Mouse (Mus musculus) hindbrain, embryonic 10.5 days (tissue): ENCODE data around the gene Spint1. TPM values are rescaled to one million over a fixed set of nuclear protein-coding genes. Genes with fewer than 3 reads are reported as not detected.

ENCODE experiments used
- DNase-seq: peaks from one replicate; pipeline ENCODE4 v3.0.0-alpha.2; 2017; ENCODE audit warnings: low spot score
- H3K27ac ChIP-seq: fragments of 300-500 bp; sonication (generic); 2 replicates; pipeline ENCODE4 v1.5.1; 2016; ENCODE audit warnings: mild to moderate bottlenecking, moderate library complexity
- H3K27me3 ChIP-seq: fragments of 300-500 bp; sonication (generic); 2 replicates; pipeline ENCODE4 v1.6.1; 2016; ENCODE audit warnings: mild to moderate bottlenecking; ENCODE audit not compliant: poor library complexity, insufficient read depth, severe bottlenecking
- H3K36me3 ChIP-seq: fragments of 300-500 bp; sonication (generic); 2 replicates; pipeline ENCODE4 v1.6.1; 2016; ENCODE audit warnings: mild to moderate bottlenecking, moderate library complexity
- H3K4me1 ChIP-seq: fragments of 300-500 bp; sonication (generic); replicated peaks from 2 replicates; pipeline ENCODE4 v1.6.1; 2016; ENCODE audit warnings: mild to moderate bottlenecking
- H3K4me3 ChIP-seq: fragments of 300-500 bp; sonication (generic); 2 replicates; pipeline ENCODE4 v1.5.1; 2016; ENCODE audit warnings: mild to moderate bottlenecking, moderate library complexity
- H3K9me3 ChIP-seq: fragments of 300-500 bp; sonication (generic); 2 replicates; pipeline ENCODE4 v1.6.1; 2016; ENCODE audit warnings: mild to moderate bottlenecking, moderate library complexity
- WGBS: fragments of 180-500 bp; shearing (Covaris S2); methylation state at CpG from one replicate; pipeline ENCODE4 v1.1.7; 2016; 5-methylcytosine and 5-hydroxymethylcytosine counted together
- polyA plus RNA-seq: library from polyadenylated mRNA; unstranded; fragments of >200 nt; fragmentation: Nextera tagmentation; extraction: Ambion mirVana; gene quantifications from 2 replicates; pipeline ENCODE4 v1.2.1, GENCODE M21; 2016

Gene Spint1
- polyA plus RNA-seq, 1 experiment from 2014 or later, result 5.4 TPM

GRCm38 (mm10) chr2:119209176-119209507, 28.0 kb upstream of the Spint1 start:
- peaks cover 40% of the 10 kb centered on the region for H3K36me3 ChIP-seq
- 2% methylated on average over 13 of the region's 13 CpGs for WGBS
- H3K9me3 ChIP-seq, result no peaks in the 10 kb centered on the region
- no peak for DNase-seq
- H3K27me3 ChIP-seq, result no peaks in the 10 kb centered on the region
- peaks cover 20% of the 10 kb centered on the region for H3K4me1 ChIP-seq
- H3K4me3 ChIP-seq, result peak overlapping the region; percentile 71
- peak overlapping the region; percentile 91 for H3K27ac ChIP-seq

- no peak for DNase-seq
- WGBS, result 73% methylated on average over 6 of the region's 6 CpGs
- H3K4me1 ChIP-seq, result peaks cover 9% of the 10 kb centered on the region; the same call in 1 of the 2 replicates
- H3K36me3 ChIP-seq, result no peaks in the 10 kb centered on the region
- no peaks in the 10 kb centered on the region for H3K9me3 ChIP-seq
- no peak within 1 kb of the TSS for H3K4me3 ChIP-seq
- H3K27ac ChIP-seq, result no peak within 1 kb of the TSS
- peaks cover 13% of the 10 kb centered on the region for H3K27me3 ChIP-seq
Measured at GRCm38 (mm10) chr2:119229775-119230704, 7.1 kb upstream of the Spint1 start, which contains the start of gene Ppp1r14d. Gene Ppp1r14d (minus strand): TSS chr2:119229906.

GRCm38 (mm10) chr2:119236682-119237209, 416 bp upstream of the Spint1 start:
- Histone ChIP-seq H3K36me3 (no peaks in the 10 kb centered on the region), H3K4me1 (peaks cover 20% of the 10 kb centered on the region), H3K4me3 (peak overlapping the region; percentile 57), H3K27ac (peak overlapping the region; percentile 70), H3K27me3 (peaks cover 69% of the 10 kb centered on the region), H3K9me3 (no peaks in the 10 kb centered on the region)
- 6% methylated on average over 25 of the region's 25 CpGs for WGBS
- peak; percentile 27 for DNase-seq

GRCm38 (mm10) chr2:119237871-119238220, 684 bp downstream of the Spint1 start:
- Histone ChIP-seq H3K4me1 (peaks cover 20% of the 10 kb centered on the region), H3K27ac (peak overlapping the region; percentile 70), H3K9me3 (no peaks in the 10 kb centered on the region), H3K4me3 (peak overlapping the region; percentile 57), H3K27me3 (peaks cover 69% of the 10 kb centered on the region), H3K36me3 (no peaks in the 10 kb centered on the region)
- peak; percentile 43 for DNase-seq
- 2% methylated on average over 31 of the region's 31 CpGs for WGBS

- no peaks in the 10 kb centered on the region for H3K36me3 ChIP-seq
- no peak overlapping the region for H3K27ac ChIP-seq
- H3K9me3 ChIP-seq, result no peaks in the 10 kb centered on the region
- DNase-seq, result no peak
- 72% methylated on average over 2 of the region's 2 CpGs for WGBS
- peaks cover 20% of the 10 kb centered on the region for H3K4me1 ChIP-seq
- no peak overlapping the region for H3K4me3 ChIP-seq
- peaks cover 68% of the 10 kb centered on the region for H3K27me3 ChIP-seq
Measured at GRCm38 (mm10) chr2:119238671-119239070, 1.5 kb downstream of the Spint1 start.

- Histone ChIP-seq H3K4me3 (no peak overlapping the region), H3K4me1 (peaks cover 20% of the 10 kb centered on the region), H3K27ac (no peak overlapping the region), H3K36me3 (no peaks in the 10 kb centered on the region), H3K9me3 (no peaks in the 10 kb centered on the region), H3K27me3 (peaks cover 54% of the 10 kb centered on the region)
- no peak for DNase-seq
- WGBS, result 65% methylated on average over 4 of the region's 4 CpGs
Measured at GRCm38 (mm10) chr2:119240075-119240818, 3.1 kb downstream of the Spint1 start.

GRCm38 (mm10) chr2:119240819-119241186, 3.6 kb downstream of the Spint1 start:
- Histone ChIP-seq H3K4me1 (peaks cover 20% of the 10 kb centered on the region), H3K4me3 (no peak overlapping the region), H3K36me3 (no peaks in the 10 kb centered on the region), H3K9me3 (no peaks in the 10 kb centered on the region), H3K27me3 (peaks cover 49% of the 10 kb centered on the region), H3K27ac (no peak overlapping the region)
- whole genome bisulfite sequencing, result 92% methylated on average over 4 of the region's 4 CpGs
- no peak for DNase-seq

GRCm38 (mm10) chr2:119242548-119242947, 5.4 kb downstream of the Spint1 start:
- WGBS, result 83% methylated on average over 9 of the region's 9 CpGs
- Histone ChIP-seq H3K4me3 (no peak overlapping the region), H3K9me3 (no peaks in the 10 kb centered on the region), H3K4me1 (peaks cover 11% of the 10 kb centered on the region), H3K27ac (no peak overlapping the region), H3K27me3 (peaks cover 31% of the 10 kb centered on the region), H3K36me3 (no peaks in the 10 kb centered on the region)
- no peak for DNase-seq

GRCm38 (mm10) chr2:119245246-119245645, 8.1 kb downstream of the Spint1 start:
- Histone ChIP-seq H3K36me3 (no peaks in the 10 kb centered on the region), H3K27ac (no peak overlapping the region), H3K4me3 (no peak overlapping the region), H3K4me1 (peaks cover 1% of the 10 kb centered on the region; the same call in 1 of the 2 replicates), H3K9me3 (no peaks in the 10 kb centered on the region), H3K27me3 (peaks cover 4% of the 10 kb centered on the region)
- 89% methylated on average over 7 of the region's 7 CpGs for WGBS
- no peak for DNase-seq

GRCm38 (mm10) chr2:119247904-119248303, 10.7 kb downstream of the Spint1 start:
- 87% methylated on average over 9 of the region's 9 CpGs for WGBS
- Histone ChIP-seq H3K27me3 (no peaks in the 10 kb centered on the region), H3K27ac (no peak overlapping the region), H3K36me3 (no peaks in the 10 kb centered on the region), H3K9me3 (no peaks in the 10 kb centered on the region), H3K4me1 (0 out of 2 replicates have a peak, but pooled peaks cover 11% of the 10 kb centered on the region), H3K4me3 (no peak overlapping the region)
- DNase-seq, result no peak

GRCm38 (mm10) chr2:119249592-119250061, 12.5 kb downstream of the Spint1 start:
- Histone ChIP-seq H3K9me3 (no peaks in the 10 kb centered on the region), H3K36me3 (no peaks in the 10 kb centered on the region), H3K27ac (no peak overlapping the region), H3K27me3 (peaks cover 13% of the 10 kb centered on the region), H3K4me1 (0 out of 2 replicates have a peak, but pooled peaks cover 11% of the 10 kb centered on the region), H3K4me3 (no peak overlapping the region)
- no peak for DNase-seq
- 78% methylated on average over 4 of the region's 4 CpGs for WGBS

- Histone ChIP-seq H3K27me3 (peaks cover 21% of the 10 kb centered on the region), H3K36me3 (no peaks in the 10 kb centered on the region), H3K4me3 (no peak overlapping the region), H3K27ac (no peak overlapping the region), H3K9me3 (no peaks in the 10 kb centered on the region), H3K4me1 (0 out of 2 replicates have a peak, but pooled peaks cover 11% of the 10 kb centered on the region)
- no peak for DNase-seq
- 65% methylated on average over 5 of the region's 5 CpGs for WGBS
Measured at GRCm38 (mm10) chr2:119250377-119250776, 13.2 kb downstream of the Spint1 start.
